Mouse (Mus musculus): ENCODE data around the gene Gm5244.

Gene Gm5244

DNA sequence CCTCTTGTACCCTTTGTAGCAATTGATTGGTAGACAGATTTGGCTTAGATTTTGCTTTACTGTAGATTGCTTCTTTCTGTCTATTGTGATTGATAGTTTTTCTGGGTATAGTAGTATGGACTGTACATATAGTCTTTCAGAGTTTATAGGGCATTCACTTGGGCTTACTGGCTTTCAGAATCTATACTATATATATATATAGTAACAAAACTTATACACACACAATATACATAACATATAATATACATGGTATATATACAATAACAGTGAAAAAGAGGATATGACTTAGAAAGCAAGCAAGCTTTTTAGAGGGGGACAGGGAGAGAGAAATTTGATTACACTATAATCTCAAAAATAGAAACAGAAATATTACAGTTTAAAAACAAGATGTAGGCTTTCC is at the start of gene Gm5244:
TSS of gene Gm5244 (plus strand) at position 301 of the 400 bp plus-strand sequence.
- DNase-seq (ENCODE audit: low read depth, low spot score), result no peak

DNA sequence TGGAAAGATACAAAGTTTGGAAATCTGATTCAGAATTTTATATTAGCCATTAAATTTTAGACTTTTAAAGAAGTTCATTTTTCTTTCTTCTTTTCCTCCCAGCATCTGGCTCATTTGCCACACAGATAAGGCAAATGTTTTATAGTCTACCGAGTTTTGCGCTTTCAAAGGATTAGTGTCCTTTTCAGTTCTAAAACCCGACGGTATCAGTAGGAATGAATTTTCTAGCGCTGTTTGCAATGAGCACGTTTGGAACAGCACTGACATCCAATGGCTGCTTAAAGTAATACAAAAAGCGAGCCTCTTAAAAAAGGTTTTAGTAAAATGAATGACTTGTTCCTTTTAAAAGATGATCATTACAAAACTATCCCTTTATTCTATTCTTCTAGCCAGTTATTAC is 49.4 kb upstream of the Gm5244 start:
- no peak for DNase-seq (ENCODE audit: low read depth, low spot score)

DNA sequence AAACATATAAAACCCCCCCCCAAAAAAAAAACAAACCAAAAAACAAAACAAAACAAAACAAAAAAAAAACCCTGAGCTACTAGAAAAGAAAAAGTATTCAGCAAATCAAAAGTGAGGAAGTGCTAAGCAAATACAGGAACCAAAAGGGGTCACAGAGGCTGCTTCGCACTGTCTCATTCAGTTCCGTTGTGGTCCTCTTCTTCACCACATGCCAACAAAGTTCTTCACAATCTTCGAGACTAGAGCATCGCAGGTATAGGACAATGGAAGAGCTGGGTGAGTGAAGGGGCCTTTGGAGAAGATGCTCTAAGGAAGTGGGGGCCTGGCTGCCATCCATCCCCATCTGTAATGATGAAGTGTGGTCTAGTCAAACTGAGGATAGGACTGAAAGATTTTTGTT is 48.1 kb upstream of the Gm5244 start:
- DNase-seq (ENCODE audit: low read depth, low spot score), result no peak

DNA sequence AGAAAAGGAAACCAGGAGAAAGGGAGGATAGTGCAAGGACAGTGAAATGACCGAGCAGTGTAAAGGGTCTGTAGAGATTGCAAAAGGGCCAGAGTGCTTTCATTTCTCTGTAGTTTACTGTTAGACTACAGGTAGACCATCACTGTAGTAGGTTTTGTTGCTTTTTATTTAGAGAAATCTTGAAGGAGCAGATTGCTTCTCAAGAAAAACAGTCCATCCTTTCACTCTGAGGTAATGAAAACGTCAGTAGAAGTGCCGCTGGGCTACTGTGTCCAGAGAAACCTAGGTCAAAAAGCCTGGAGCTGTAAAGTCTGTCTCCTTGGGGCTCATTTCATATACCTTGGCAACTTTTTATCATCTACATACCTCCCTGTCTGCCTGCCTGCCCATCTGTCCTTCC is 47.4 kb upstream of the Gm5244 start:
- DNase-seq (ENCODE audit: low read depth, low spot score), result no peak

DNA sequence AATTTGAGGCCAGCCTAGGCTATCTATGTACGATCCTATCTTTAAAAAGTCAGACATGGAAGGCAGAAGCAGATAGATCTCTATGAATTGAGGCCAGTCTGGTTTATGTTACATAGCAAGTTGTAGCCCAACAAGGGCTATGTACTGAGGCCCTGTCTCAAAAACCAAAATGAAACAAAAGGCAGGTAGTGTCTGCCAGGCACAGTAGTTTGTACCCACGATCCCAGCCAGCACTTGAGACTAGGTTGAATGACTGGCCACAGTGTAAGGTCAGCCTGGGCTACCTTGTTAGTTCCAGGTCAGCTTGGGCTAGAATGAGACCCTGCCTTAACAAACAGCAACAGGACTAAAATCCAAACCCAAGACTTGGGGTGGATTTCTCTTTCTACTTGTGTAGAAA is 45.9 kb upstream of the Gm5244 start:
- DNase-seq (ENCODE audit: low read depth, low spot score), result no peak

DNA sequence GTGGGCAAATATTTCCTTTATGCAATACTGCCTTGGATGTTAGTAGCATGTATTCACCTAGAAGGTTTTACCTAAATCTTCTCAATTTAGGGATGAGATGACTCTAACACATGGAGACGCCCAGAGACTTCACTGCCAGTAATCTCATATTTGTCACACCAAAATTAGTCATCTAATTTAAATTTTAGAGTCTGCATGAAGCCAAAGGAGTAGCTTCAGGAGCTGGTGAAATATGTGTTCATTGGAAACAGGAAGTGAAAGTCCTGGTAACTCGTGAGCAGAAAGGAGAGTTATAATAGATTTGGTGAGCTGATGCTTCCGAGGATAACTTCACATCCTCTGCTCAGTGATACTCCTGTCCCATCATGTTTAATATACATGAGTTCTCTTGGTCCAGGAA is 45.4 kb upstream of the Gm5244 start:
- DNase-seq (ENCODE audit: low read depth, low spot score), result no peak

DNA sequence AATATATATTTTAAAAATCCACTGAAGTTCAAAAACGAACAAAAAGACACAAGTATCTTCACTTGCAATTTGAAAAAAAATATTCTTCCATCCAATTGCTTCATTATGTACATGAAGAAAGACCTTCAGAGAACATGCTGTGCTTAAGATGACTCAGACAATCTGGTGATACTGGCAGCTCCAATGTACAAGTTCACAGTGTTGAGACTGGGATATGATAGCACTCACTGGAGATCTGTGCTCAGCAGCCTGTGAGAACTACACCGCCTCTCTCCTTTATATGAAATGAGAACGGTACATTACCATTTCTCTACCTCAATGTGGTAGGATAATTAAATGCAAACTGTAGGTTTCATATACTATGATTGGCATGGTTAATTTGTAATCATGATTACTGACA is 43.7 kb upstream of the Gm5244 start:
- no peak for DNase-seq (ENCODE audit: low read depth, low spot score)

DNA sequence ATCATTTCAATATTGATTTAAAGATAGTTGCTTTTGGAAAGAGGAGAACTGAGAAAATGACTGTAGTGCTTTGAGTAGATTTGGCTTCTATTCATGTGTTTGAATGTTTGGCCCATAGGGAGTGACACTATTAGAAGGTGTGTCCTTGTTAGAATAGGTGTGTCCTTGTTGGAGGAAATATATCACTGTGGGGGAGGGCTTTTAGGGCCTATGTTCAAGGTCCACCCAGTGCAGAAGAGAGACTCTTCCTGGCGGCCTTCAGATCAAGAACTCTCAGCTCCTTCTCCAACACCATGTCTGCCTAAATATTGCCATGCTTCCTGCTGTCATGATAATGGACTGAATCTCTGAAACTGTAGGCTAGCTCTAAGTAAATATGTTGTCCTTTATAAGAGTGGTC is 42.2 kb upstream of the Gm5244 start:
- no peak for DNase-seq (ENCODE audit: low read depth, low spot score)

DNA sequence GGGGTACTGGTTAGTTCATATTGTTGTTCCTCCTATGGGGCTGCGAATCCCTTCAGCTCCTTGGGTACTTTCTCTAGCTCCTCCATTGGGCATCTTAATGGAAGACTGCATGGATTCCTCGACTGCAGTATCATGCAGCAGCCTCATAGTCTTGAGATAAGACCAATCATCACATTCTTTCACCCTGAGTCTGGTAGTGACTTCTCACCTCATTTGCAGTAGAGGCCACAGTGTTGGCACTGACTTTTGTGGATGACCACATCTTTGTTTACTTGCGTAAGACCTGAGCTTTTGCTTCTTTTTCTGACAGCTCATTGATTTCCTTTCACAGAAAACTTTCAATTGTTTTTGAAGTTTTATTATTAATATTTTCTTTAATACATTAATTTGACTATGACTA is 40.8 kb upstream of the Gm5244 start:
- no peak for DNase-seq (ENCODE audit: low read depth, low spot score)

DNA sequence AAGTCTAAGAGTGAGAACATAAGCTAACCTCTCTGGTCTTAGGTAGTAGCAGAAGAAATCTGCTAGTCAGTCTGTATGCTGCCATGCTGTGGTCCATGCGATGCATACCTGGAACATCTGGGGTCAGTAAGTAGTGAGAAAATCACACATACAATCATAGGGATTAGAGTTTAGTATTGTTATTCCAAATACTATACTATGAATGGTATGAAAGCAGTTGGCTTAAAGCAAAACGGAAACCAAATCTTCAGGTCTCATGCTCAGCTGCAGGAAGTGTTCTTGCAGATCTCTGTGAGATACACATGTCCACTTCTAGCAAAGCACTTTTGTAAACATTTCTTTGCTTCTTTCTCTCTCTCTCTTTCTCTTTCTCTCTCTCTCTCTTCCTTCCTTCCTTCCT is 40.3 kb upstream of the Gm5244 start:
- DNase-seq (ENCODE audit: low read depth, low spot score), result no peak

DNA sequence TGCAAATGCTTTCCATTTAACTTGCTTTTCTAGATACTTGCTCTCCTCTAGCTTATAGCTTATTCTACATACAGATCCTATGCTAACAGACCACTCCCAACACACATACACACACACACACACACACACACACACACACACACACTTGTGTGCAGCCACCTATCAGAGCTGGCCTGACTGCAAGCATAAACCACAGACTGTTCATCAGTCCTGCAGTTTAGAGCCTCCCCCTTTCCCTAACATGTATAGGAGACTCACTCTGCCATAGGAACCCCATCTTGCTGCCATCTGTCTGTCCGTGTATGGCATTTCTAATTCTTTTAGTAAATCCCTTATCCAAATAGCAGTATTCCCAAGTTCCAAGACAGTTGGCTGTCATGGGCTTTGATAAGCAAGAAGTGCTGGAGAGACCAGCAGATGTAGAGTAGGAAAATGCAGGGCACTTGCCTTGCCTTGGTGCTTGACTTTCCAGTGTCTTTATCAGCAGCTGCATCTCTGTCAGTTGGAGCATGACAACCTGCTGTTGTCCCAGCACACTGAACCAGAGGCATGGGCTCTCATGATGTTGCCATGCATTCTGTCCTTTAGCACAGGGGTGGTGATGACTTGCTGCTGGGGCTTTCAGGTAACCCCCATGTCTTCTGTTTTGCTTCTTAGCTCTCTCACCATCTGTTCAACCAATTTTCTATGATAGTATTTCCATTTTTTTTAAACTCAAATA is 33.7 kb upstream of the Gm5244 start:
- DNase-seq (ENCODE audit: low read depth, low spot score), result no peak

DNA sequence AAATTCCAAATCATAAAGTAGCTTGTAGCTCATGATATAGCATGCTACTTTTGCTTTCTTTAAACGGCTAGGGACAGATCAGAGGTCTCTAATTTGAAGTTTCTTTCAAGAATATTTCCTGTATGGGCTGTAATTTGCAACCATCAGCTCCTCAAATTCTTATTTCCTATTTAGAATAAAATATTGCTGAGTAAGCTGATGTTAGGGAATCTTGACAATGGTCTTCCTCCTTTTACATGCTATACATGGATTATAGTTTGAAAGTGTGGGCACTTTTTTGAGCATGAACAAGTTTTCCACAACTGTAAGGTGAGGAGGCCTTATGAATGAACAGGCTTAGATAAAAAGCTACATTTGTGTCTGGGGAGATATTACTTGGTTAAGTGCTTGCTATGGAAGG is 32.6 kb upstream of the Gm5244 start:
- no peak for DNase-seq (ENCODE audit: low read depth, low spot score)

DNA sequence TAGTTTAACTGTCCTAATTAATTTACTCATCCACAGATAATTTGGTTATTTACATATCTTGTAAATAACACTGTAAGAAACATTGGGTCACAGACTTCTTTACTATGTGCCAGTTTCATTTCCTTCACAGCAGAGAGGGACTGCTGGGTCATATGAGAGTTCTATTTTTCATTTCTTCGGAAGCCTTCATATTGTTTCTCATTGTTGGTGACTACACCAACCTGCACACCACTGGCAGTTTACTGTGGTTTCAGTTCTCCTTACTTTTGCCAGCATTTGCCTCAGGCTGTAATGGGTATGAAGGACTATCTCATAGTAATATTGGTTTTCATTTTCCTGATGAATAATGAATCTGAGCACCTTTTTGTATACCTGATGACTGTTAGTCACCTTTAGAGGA is 28.0 kb upstream of the Gm5244 start:
- DNase-seq (ENCODE audit: low read depth, low spot score), result no peak

DNA sequence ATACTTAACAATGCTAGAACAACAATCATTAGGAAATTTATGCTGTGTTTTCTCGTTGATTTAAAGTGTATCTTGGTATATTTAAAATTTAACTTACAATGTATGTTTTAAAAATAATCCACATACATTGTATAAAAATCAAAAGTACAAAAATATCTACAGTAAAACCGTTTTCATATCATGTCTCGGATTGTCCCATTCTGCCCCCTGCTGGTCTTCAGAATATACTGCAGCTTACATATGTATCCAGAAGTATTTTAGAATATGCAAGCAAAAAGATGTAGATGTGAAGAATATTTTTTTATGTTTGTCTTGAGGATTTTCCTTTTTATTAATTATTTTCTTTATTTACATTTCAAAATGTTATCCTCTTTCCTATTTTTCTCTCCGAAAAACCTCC is 26.1 kb upstream of the Gm5244 start:
- no peak for DNase-seq (ENCODE audit: low read depth, low spot score)

DNA sequence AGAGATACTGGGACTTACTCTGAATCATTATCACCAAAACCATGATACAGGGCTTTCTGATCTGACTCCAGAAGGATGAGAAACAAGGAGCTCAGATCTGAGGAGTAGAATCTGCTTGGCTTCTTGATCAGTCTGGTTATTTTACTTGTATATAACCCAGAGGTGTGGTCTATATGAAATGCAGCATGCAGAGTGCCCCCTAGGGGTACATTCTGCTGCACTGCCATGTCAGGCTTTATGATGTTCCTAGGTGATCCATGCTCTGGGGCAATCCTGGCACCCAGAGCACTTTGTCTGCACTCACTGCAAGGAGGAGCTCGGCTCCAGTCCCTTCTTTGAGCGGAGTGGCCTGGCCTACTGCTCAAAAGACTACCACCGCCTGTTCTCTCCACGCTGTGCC is 21.9 kb upstream of the Gm5244 start:
- DNase-seq (ENCODE audit: low read depth, low spot score), result no peak

DNA sequence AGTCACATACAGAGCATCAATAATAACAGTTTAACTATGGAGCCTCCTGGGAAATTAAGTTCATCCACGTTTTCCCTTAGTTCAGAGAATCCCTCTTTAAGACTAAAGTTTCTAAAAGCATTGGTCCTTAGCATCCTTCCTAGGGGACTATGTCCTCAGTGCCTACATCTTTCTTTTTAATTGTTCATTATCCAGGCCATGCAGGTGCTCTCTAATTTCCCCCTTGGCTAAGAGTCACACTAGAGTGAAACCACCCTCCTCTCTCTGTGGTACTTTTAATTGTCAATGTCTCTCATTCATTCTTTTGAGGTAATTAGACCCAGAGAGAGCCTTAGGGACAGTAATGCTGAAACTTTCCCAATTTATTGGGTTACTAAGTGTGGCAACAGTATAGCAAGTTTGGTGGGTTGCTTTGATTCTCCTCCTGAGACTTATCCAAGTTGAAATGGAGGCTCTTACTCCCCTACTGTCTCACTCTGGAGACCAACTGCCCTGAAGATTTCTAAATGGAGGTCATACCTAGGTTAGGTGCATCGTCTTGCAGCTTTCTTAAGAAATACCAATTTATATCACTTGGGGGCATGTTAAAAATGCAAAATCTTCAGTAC is 15.6 kb upstream of the Gm5244 start:
- no peak for DNase-seq (ENCODE audit: low read depth, low spot score)

DNA sequence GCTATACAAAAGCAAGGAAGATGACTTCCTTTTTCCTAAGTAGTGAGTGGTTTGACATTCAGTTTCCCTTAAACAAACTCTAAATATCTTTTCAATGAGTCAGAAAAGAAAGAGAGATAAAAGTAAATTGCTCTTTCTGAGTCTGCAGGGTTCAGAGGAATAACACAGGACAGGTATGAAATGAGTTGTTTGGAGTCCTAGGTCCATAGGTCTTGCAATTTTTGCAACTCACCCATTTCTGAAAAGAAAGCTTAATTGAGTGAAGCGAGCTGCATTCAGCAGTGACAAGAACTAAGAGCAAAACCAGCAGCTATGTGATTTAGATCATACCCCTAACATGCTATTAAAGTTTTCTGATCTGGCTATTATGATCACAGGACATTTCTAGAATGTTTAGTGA is 14.9 kb upstream of the Gm5244 start:
- DNase-seq (ENCODE audit: low read depth, low spot score), result no peak

DNA sequence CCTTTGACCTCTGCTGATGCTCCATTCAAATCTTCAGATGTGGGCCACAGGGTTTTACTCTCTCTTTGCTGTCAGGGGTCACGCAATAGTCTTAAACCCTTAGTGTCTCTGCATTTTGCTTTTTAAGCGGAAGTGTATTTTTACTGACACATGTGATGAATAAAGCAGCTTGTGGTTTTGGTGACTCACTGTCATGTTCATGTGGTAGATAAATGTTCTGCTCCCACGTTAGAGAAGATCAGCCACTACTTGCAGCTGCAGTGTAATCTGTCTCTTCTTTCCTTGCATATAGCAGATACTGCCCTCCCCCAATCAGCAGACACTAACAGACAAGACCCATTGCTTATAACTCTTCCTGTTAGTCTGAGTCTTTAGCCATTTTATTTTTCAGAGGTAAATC is 12.9 kb upstream of the Gm5244 start:
- no peak for DNase-seq (ENCODE audit: low read depth, low spot score)

DNA sequence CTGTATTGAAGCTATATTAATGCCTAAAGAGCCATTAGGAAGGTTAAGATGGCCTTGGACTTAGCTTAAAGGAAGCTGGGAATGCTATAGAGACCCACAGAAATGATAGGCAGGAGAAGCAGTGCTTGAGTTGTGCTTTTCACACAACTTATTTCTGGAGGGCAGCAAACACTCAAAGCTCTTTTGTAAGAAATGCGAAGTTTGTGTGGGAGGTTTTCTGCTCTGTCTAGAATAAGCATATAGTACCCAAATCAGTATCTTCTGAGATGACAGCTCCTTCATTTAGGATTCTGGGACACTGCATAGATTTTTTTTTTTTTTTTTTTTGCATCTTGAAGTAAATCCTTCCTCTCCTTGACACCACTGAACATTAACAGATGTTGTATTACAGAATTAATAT is 8.0 kb upstream of the Gm5244 start:
- DNase-seq (ENCODE audit: low read depth, low spot score), result no peak

DNA sequence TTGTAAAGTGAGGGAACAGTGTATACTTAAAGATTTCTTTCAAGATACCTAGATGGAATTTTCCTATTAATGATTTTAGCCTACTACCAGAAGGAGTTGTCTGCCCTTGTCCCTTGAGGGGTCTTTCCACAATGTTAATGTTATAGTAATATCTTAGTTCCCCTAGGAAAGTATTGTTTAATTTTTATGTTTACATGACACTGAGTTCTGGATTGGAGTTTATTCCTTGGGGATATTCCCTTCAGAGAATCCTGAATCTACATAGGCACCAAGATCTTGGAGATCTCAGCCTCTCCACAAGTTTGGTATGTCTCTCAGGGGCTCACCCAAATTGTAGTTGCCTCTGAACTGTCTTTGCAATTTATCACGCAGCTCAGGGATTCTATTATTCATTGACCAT is 10.5 kb downstream of the Gm5244 start, which contains the start of gene Olfr1444:
TSS of gene Olfr1444 (plus strand) at position 301 of the 400 bp plus-strand sequence.
- no peak for DNase-seq (ENCODE audit: low read depth, low spot score)

DNA sequence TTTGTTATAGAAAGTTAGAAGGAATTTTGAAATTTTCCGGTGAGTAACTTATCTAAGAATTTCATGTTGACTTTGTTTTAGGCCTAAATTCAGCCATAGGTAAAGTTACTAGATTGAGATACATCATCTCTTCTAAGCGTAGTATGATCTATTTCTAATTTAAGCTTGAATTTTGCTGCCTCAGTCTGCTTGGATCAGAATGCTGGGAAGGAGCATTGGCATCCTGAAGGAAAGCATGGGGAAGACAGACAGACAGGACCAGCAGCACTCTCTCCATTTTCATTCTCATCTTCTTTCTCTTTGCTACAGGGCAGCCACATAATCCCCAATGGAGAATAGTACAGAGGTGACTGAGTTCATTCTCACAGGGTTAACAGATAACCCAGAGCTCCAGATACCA is 37.1 kb downstream of the Gm5244 start, which contains the start of gene Olfr1445:
TSS of gene Olfr1445 (plus strand) at position 301 of the 400 bp plus-strand sequence.
- DNase-seq (ENCODE audit: low read depth, low spot score), result no peak

DNA sequence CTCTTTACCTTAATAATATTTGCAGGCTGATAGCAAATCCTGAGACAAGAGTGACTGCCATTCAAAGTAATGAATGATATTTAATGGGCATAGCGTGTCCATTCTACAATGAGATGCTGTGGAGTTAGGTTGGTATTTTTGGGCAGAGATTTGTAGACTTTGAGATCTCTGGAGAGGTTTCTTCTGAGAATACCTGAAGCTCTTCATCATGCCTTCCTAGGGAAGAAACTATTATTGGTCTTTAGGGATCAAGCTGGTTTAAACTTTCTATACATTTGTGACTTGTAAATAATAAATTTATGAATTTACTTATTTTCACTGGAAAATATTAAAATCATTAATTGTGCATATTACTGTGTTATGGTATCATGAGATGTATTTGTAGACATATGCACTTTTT is 46.9 kb downstream of the Gm5244 start, which contains the start of gene Olfr1446:
TSS of gene Olfr1446 (minus strand) at position 101 of the 400 bp plus-strand sequence.
- DNase-seq (ENCODE audit: low read depth, low spot score), result no peak
